Mouse (Mus musculus) heart, embryonic 12.5 days (tissue): ENCODE measurements around the gene Prkd1. TPM values are rescaled to one million over a fixed set of nuclear protein-coding genes. Genes with fewer than 3 reads are reported as not detected.

Source experiments
- ATAC-seq: fragments of 200-750 bp; cut with Nextera tagmentation; 2 replicates; pipeline ENCODE4 v1.8.0; 2017; ENCODE audit warnings: moderate TSS enrichment, moderate library complexity; ENCODE audit not compliant: insufficient number of reproducible peaks, low FRiP score
- H3K27ac ChIP-seq: fragments of 300-500 bp; sonication (generic); 2 replicates; pipeline ENCODE4 v1.5.1; 2016; ENCODE audit warnings: mild to moderate bottlenecking, moderate library complexity; ENCODE audit not compliant: poor library complexity, severe bottlenecking
- H3K27me3 ChIP-seq: fragments of 300-500 bp; sonication (generic); replicated peaks from 2 replicates; pipeline ENCODE4 v1.6.1; 2016; ENCODE audit warnings: mild to moderate bottlenecking, moderate library complexity
- H3K36me3 ChIP-seq: fragments of 300-500 bp; sonication (generic); 2 replicates; pipeline ENCODE4 v1.6.1; 2016; ENCODE audit warnings: mild to moderate bottlenecking, moderate library complexity
- H3K4me1 ChIP-seq: fragments of 300-500 bp; sonication (generic); replicated peaks from 2 replicates; pipeline ENCODE4 v1.6.1; 2016; ENCODE audit warnings: mild to moderate bottlenecking
- H3K4me2 ChIP-seq: fragments of 300-500 bp; sonication (generic); 2 replicates; pipeline ENCODE4 v1.6.1; 2016; ENCODE audit warnings: mild to moderate bottlenecking, moderate library complexity
- H3K4me3 ChIP-seq: fragments of 300-500 bp; sonication (generic); 2 replicates; pipeline ENCODE4 v1.5.1; 2016; ENCODE audit warnings: mild to moderate bottlenecking
- H3K9ac ChIP-seq: fragments of 300-500 bp; sonication (generic); 2 replicates; pipeline ENCODE4 v1.6.1; 2016; ENCODE audit warnings: mild to moderate bottlenecking, moderate library complexity
- H3K9me3 ChIP-seq: fragments of 300-500 bp; sonication (generic); replicated peaks from 2 replicates; pipeline ENCODE4 v1.6.1; 2016; ENCODE audit warnings: mild to moderate bottlenecking, moderate library complexity
- WGBS: fragments of 180-500 bp; shearing (Covaris S2); methylation state at CpG from one replicate; pipeline ENCODE4 v1.1.7; 2016; 5-methylcytosine and 5-hydroxymethylcytosine counted together
- polyA plus RNA-seq: library from polyadenylated mRNA; unstranded; fragments of >200 nt; fragmentation: Nextera tagmentation; extraction: Ambion mirVana; gene quantifications from 2 replicates; pipeline ENCODE4 v1.2.1, GENCODE M21; 2016

The Prkd1 gene
- polyA plus RNA-seq, 1 experiment from 2014 or later: 7.7 TPM

DNA sequence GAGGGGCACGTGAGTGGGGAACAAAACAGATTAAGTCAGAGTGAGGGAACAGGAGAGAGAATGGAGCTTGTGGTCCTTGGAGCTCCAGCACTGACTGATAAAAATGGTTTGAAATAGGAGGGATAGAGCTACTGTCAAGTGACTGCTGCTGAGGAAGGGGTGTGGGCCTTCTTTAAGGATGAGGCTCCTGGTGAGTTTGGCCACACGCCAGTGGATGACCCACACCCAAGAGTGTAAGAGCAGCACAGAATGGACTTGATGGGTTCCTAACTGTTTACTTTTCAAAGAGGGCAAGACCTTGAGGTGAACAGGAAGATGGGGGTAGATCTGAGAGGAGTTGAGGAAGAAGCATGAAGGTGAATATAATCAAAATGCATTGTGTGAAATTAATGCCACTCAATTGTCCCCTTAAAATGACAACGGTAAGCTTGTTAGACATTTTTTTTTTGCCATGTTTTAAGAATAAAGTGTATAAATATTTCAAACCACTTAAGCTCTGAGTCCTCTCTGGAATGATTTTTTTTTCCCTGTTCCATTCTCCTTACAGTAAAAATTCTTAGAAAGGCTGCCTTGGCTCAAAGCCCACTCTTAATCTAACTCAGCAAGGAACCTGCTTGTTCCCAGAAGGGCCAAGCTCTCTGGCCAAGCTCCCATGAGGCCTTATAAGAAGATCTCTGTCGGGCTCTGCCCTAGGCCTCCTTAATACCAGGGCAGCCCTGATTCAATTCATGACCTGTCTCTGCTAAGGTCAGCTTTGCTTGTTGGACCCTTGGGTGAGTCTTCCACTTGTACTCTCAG lies 42.0 kb downstream of the Prkd1 start:
- Histone ChIP-seq H3K4me1 (peaks cover 14% of the 10 kb centered on the region), H3K9me3 (0 out of 2 replicates have a peak, but pooled peaks cover 3% of the 10 kb centered on the region), H3K4me2 (no peak overlapping the region), H3K4me3 (no peak overlapping the region), H3K27me3 (no peaks in the 10 kb centered on the region), H3K27ac (no peak overlapping the region), H3K36me3 (no peaks in the 10 kb centered on the region), H3K9ac (no peak overlapping the region)
- WGBS: 59% methylated on average over 4 of the region's 4 CpGs
- ATAC-seq: no peak

DNA sequence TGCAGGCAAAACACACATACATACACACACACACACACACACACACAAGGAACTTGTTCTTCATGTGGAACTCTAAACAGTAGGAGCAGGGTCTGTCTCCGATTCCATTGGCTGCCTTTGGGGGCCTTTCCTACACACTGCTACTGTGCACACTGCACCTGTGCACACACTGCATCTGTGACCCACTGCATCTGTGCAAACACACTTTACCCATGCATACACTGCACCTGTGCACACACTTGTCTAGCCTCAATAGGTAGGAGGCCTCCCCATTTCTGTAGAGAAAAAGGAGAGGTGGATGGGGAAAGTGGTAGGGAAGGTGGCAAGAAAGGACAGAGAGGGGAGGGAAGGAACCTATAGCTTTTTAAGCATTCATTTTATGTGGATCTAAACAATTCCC lies 49.5 kb downstream of the Prkd1 start:
- 90% methylated on average over 1 of the region's 1 CpGs for WGBS
- Histone ChIP-seq H3K27me3 (no peaks in the 10 kb centered on the region), H3K4me3 (no peak overlapping the region), H3K4me1 (peaks cover 25% of the 10 kb centered on the region), H3K4me2 (no peak overlapping the region), H3K9ac (no peak overlapping the region), H3K36me3 (no peaks in the 10 kb centered on the region), H3K9me3 (0 out of 2 replicates have a peak, but pooled peaks cover 3% of the 10 kb centered on the region), H3K27ac (no peak overlapping the region)
- ATAC-seq: no peak

DNA sequence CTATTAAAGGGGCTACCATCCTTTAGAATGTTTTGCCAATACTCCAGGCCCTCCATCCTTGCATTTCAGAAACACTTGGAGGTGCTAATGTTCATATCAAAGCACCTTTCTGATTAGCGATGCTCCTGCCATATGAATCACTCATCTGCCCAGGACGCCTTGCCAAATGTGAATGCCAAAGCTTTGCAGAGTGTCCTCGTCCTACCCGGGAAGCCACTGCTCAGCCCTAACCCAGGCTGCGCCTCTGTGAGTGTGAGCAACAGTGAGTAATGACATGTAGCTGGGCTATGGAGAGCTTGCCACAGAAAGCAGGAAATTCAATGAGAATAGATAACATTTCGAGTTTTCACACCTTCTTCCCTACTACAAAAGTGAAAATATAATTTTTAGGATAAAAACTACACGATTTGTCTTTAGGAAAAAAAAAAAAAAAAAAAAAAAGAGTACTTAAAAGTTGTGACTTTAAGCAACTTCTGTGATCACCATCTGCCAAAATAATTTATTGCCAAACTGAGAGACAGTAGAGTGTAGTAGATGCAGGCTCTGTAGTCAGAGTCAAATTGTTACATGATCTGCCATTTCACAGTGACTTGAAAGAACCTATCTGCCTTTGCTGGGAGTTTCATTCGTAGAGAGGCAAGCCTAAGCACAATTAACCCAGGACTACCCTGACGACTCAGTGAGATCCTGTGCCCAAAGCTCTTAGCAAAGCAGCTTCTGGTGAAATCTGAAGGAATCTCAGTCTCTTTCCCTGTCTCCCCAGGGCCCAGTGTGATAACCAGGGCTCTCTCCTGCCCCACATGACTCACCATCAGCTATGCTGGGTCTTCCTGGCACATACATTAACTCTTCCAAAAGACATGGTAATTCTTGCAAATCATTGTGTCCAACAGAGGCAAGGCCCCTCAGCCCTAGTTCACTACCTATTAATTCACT lies 50.6 kb downstream of the Prkd1 start:
- no peaks in the 10 kb centered on the region for H3K27me3 ChIP-seq
- H3K9me3 ChIP-seq: 0 out of 2 replicates have a peak, but pooled peaks cover under 1% of the 10 kb centered on the region
- peaks cover 32% of the 10 kb centered on the region for H3K4me1 ChIP-seq
- H3K4me3 ChIP-seq: no peak overlapping the region
- no peaks in the 10 kb centered on the region for H3K36me3 ChIP-seq
- 45% methylated on average over 9 of the region's 9 CpGs for WGBS
- H3K9ac ChIP-seq: no peak overlapping the region
- H3K4me2 ChIP-seq: no peak overlapping the region
- no peak overlapping the region for H3K27ac ChIP-seq
- ATAC-seq: no peak

DNA sequence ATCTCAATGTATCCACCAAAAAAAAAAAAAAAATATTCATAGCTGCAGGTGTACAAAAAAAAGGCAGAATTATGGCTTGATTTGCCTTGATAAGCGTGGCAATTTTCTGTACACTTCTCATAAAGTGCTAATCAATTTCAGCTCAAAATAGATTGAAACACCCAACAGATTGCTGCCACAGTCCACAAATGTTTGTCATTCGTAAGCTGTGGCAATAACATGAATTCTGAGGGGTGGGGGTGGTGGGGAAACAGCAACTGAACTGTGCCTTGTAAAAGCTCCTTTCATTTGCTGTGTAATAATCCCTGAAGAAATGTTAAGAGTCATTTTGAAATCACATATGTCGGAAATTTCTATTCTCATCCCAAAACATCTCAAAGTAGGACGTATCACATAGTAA lies 51.4 kb downstream of the Prkd1 start:
- no peak for ATAC-seq
- H3K4me1 ChIP-seq: peaks cover 32% of the 10 kb centered on the region
- no peak overlapping the region for H3K4me2 ChIP-seq
- H3K9ac ChIP-seq: no peak overlapping the region
- no peak overlapping the region for H3K4me3 ChIP-seq
- 85% methylated on average over 4 of the region's 4 CpGs for WGBS
- H3K9me3 ChIP-seq: no peaks in the 10 kb centered on the region
- H3K27ac ChIP-seq: no peak overlapping the region
- no peaks in the 10 kb centered on the region for H3K27me3 ChIP-seq
- no peaks in the 10 kb centered on the region for H3K36me3 ChIP-seq

DNA sequence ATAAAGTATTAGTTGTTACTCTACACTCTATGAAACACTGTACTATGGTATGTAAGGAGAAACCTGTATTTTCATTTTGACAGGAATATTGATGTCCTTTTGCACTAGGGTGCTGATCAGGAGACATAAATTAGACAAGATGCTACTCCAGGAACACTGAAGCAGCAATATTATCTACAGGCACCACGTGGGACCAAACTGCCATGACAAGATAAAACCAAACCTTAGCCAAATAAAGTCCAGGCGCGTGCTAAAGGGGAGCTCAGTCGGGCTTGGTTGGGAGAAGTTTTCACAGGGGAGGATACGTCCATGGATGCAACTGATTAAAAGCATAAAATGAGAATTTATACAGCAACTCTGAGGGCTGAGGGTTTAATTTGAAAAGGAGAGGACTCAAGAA lies 53.1 kb downstream of the Prkd1 start:
- Histone ChIP-seq H3K9me3 (no peaks in the 10 kb centered on the region), H3K27ac (no peak overlapping the region), H3K9ac (no peak overlapping the region), H3K36me3 (no peaks in the 10 kb centered on the region), H3K4me3 (no peak overlapping the region), H3K4me1 (peaks cover 32% of the 10 kb centered on the region), H3K4me2 (no peak overlapping the region), H3K27me3 (no peaks in the 10 kb centered on the region)
- ATAC-seq: no peak
- WGBS: 63% methylated on average over 5 of the region's 5 CpGs

DNA sequence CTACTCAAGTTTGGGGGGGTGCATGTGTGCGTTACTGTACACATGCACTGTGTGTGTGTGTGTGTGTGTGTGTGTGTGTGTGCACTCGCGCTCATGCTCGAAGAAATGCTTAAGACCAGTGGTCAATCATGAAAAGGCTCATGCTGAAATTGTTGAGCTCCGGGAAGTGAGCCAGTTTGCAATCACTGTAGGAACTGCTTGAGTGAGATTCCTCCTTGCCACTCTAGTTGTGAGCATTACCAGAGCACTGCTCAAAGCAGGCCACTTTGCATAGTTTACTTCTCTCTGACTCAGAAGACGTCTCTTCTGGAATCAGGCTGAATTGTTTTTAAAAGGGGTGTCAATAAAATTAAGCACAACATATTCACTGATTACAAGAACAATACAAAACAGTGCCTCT lies 54.4 kb downstream of the Prkd1 start:
- Histone ChIP-seq H3K4me2 (no peak overlapping the region), H3K27me3 (no peaks in the 10 kb centered on the region), H3K27ac (peak overlapping the region; percentile 43; the same call in 1 of the 2 replicates), H3K9me3 (no peaks in the 10 kb centered on the region), H3K4me3 (no peak overlapping the region), H3K9ac (no peak overlapping the region), H3K36me3 (no peaks in the 10 kb centered on the region), H3K4me1 (peaks cover 32% of the 10 kb centered on the region)
- no peak for ATAC-seq
- WGBS: 43% methylated on average over 6 of the region's 6 CpGs

DNA sequence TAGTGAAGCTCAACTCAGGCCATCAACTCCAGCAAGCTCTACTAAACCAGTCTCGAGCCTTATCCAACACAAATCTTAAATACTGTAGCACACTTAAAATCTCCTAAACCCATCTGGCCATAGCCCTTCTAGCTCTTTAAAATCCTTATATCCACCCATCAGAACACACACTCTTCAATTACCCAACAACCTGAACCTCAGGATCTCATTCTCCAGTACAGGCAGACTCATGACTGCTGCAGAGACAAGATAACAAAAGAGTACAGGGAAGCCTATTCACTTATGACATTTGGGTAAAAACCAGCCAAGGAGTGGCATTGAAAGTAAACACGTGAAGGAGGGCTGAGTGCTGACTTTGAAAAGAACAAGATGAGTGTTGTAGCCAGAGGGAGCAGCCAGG lies 55.4 kb downstream of the Prkd1 start:
- H3K9me3 ChIP-seq: no peaks in the 10 kb centered on the region
- H3K4me3 ChIP-seq: no peak overlapping the region
- no peak overlapping the region for H3K4me2 ChIP-seq
- H3K9ac ChIP-seq: no peak overlapping the region
- WGBS: 63% methylated on average over 2 of the region's 2 CpGs
- H3K27me3 ChIP-seq: no peaks in the 10 kb centered on the region
- no peak overlapping the region for H3K27ac ChIP-seq
- no peaks in the 10 kb centered on the region for H3K36me3 ChIP-seq
- no peak for ATAC-seq
- peaks cover 25% of the 10 kb centered on the region for H3K4me1 ChIP-seq

DNA sequence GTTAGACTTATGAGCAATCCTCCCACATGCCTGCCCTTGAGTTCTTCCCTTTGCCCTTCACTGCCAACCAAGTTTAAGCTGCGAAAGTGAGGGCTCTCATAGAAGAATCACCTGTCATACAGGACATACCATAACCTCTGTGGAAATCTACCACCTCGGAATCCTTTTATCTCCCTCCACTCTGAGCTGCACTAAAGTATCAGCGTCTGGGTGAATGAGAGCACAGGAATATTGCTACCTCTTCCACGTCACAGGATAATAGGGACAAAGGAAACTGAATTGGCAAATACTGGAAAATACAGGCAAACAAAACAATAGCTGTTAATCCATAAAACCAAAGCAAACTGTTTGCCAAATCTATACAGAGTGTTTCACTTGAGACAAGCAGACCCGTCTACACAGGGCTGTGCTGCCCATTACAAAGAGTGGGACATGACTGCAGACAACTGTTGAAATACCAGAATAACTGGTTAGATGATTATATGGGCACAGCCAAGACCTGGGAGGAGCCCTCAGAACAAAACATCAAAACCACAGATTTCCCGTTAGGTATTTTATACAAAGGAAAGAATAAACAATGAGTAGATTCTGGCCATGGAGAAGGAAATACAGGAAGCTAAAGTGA lies 60.6 kb downstream of the Prkd1 start:
- no peak overlapping the region for H3K9ac ChIP-seq
- H3K27me3 ChIP-seq: no peaks in the 10 kb centered on the region
- H3K36me3 ChIP-seq: no peaks in the 10 kb centered on the region
- 62% methylated on average over 6 of the region's 6 CpGs for WGBS
- H3K4me3 ChIP-seq: no peak overlapping the region
- H3K4me1 ChIP-seq: peaks cover 9% of the 10 kb centered on the region; the same call in 1 of the 2 replicates
- no peak overlapping the region for H3K27ac ChIP-seq
- no peak overlapping the region for H3K4me2 ChIP-seq
- H3K9me3 ChIP-seq: no peaks in the 10 kb centered on the region
- no peak for ATAC-seq

DNA sequence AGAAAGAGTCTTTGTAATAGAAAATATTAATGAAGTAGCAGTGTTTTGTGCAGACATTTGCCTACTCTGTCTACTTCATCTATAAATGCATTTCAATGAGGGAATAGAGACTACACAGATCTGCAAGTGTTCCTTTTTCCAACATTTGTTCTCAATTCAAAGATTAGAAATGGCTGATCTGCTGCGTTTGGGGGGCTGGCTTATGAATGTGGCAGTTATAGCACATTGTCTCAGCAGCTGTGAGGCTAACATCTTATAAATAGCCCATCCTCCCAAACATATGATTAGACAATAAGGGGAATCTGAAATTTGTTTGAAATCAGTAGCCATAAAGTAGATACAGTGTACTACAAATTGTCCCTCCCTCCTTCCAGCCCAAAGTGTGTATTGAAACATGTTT lies 83.7 kb downstream of the Prkd1 start:
- Histone ChIP-seq H3K27ac (no peak overlapping the region), H3K36me3 (no peaks in the 10 kb centered on the region), H3K9ac (no peak overlapping the region), H3K27me3 (no peaks in the 10 kb centered on the region), H3K4me1 (no peaks in the 10 kb centered on the region), H3K9me3 (no peaks in the 10 kb centered on the region), H3K4me2 (no peak overlapping the region), H3K4me3 (no peak overlapping the region)
- WGBS: 62% methylated on average over 1 of the region's 1 CpGs
- ATAC-seq: no peak

DNA sequence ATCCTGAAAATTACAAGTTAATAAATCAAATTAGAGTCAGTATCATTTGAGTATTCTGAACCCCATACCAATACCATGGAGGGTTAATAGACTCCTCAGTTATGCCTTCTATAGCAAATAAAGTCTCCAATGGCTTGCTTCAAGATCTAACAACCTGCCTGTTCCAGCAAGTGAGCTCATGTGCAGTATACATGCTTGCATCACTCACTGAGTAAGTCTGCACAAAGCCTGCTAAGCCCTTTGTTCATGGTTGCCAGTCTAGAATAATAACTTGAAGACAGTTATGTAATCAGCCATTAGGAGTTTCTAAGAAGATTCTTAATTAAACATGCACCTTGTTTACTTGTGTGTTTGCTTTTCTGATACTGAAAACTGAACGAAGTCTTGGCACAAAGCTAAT lies 88.4 kb downstream of the Prkd1 start:
- Histone ChIP-seq H3K36me3 (no peaks in the 10 kb centered on the region), H3K9me3 (no peaks in the 10 kb centered on the region), H3K27me3 (no peaks in the 10 kb centered on the region), H3K4me3 (no peak overlapping the region), H3K27ac (no peak overlapping the region), H3K4me1 (no peaks in the 10 kb centered on the region; the same call in 1 of the 2 replicates), H3K4me2 (no peak overlapping the region), H3K9ac (no peak overlapping the region)
- WGBS: 63% methylated on average over 1 of the region's 1 CpGs
- no peak for ATAC-seq

DNA sequence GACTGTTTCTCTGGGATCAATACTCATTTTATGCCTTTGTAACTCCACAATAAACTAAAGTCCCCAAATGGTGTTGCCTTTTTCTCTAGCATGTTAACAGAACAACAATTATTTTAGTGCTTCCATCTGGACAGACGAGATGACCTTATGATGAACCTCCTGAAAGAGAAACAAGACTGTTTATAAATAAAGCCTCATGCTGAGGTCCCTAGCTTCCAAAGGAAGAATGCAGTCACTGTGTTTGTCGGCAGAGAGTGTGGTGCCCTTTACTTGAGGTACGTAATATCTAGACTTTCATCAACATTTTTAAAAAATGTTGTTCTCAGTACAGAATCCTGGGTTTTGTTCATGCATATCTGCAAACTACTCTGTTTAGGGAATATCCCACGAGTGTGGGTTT lies 90.7 kb downstream of the Prkd1 start:
- H3K27me3 ChIP-seq: no peaks in the 10 kb centered on the region
- no peak overlapping the region for H3K4me2 ChIP-seq
- no peak overlapping the region for H3K27ac ChIP-seq
- 43% methylated on average over 4 of the region's 4 CpGs for WGBS
- no peaks in the 10 kb centered on the region for H3K9me3 ChIP-seq
- H3K36me3 ChIP-seq: no peaks in the 10 kb centered on the region
- no peaks in the 10 kb centered on the region; the same call in 1 of the 2 replicates for H3K4me1 ChIP-seq
- no peak overlapping the region for H3K4me3 ChIP-seq
- no peak for ATAC-seq
- no peak overlapping the region for H3K9ac ChIP-seq
